Mouse (Mus musculus): ENCODE measurements around the gene Igf2r.

Gene Igf2r

DNA sequence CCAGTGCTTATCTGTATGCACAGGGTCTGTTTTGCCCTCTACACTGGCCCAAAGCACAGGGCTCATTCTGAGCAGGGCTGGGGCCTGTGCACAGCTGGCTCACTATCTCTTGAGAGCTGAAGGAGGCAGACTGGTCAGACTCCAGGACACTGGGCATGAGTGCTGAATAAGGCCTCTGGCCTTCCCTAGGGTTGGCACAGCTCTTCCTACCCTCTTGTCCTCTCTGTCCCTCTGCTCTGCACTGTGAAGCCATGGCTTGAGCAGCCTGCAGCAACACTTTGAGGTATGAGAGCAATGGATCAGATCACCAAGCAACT is 100.1 kb downstream of the Igf2r start:
- DNase-seq = peak in 1 of 2 experiments; percentile 35

- DNase-seq = no peak
Measured at GRCm38 (mm10) chr17:12668478-12669362, 100.7 kb downstream of the Igf2r start.

- DNase-seq = no peak
Measured at GRCm38 (mm10) chr17:12664156-12664555, 105.3 kb downstream of the Igf2r start.

GRCm38 (mm10) chr17:12660572-12661260 is 108.7 kb downstream of the Igf2r start:
- DNase-seq = peak in 1 of 2 experiments; percentile 39

- DNase-seq = no peak
Measured at GRCm38 (mm10) chr17:12659233-12659632, 110.2 kb downstream of the Igf2r start.

DNA sequence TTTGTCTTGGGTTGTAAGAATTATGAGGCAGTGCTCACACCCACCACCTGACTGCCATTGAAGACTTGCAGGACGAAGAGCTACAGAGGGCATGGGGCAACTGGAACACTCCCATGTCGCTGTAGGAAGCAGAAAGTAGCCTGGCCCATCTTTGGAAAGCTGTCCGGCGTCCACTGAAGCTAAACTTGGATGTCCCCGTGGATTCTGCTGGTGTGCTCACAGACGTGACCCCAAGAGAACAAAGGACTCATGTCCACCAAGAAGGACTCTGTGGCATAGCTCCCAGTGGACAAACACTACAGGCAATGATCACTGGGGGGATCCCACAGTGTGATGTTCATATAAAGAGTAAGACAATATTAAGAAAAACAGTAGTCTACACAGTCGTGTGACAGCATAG is 110.7 kb downstream of the Igf2r start:
- DNase-seq = no peak

GRCm38 (mm10) chr17:12655826-12656225 is 113.6 kb downstream of the Igf2r start:
- no peak for DNase-seq

DNA sequence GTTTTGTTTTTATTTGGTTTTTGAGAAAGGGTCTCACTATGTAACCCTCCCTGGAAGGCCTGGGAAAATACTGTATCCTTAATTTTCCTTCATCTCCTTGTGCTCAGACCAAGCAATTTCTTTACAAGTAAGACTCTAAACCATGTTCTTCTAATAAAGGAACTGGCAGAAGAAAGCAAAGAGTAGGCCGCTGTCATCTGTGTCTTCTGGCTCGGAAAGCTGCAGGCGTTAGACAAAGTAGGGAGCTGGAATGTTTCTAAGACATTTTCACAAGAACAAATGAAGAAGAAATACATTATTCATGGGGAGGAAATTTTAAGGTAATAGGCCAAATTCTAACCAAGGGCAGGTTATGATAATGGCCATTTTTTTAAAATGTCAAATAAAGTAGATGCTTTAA is 115.4 kb downstream of the Igf2r start:
- DNase-seq = no peak

- DNase-seq = no peak
Measured at GRCm38 (mm10) chr17:12652604-12653003, 116.9 kb downstream of the Igf2r start.

GRCm38 (mm10) chr17:12645461-12645860 is 124.0 kb downstream of the Igf2r start:
- DNase-seq = no peak

GRCm38 (mm10) chr17:12641087-12641486 is 128.4 kb downstream of the Igf2r start:
- DNase-seq = no peak

GRCm38 (mm10) chr17:12639585-12639984 is 129.9 kb downstream of the Igf2r start:
- no peak for DNase-seq

GRCm38 (mm10) chr17:12634814-12635213 is 134.7 kb downstream of the Igf2r start:
- DNase-seq = peak in 1 of 2 experiments; percentile 15

Data from kidney, postnatal 4 days (tissue).